Mouse (Mus musculus) Patski (cell line): Measurements from ENCODE around the gene Atf7. TPM values are rescaled to one million over a fixed set of nuclear protein-coding genes. Genes with fewer than 3 reads are reported as not detected.
A peak's percentile ranks its signal among the peaks of the same experiment; 100 is the strongest.

Experiments used
- ATAC-seq: fragments of 100-300 bp; one replicate; pipeline ENCODE4 v1.8.0; 2021
- CTCF ChIA-PET: fragments of 350-600 bp; sonication (Branson Sonifier 250); formaldehyde crosslinking; loops from one replicate; lab custom pipeline; 2022; ENCODE audit warnings: inconsistent platforms; lab: Charles Lee
- POLR2A ChIA-PET: fragments of 350-600 bp; sonication (Branson Sonifier 250); formaldehyde crosslinking; loops from one replicate; lab custom pipeline; 2022; ENCODE audit warnings: antibody characterized with exemption, inconsistent platforms; lab: Charles Lee
- DNase-seq: peaks from one replicate; pipeline ENCODE4 v3.0.0-alpha.2; 2011; ENCODE audit warnings: low read depth, low spot score
- H3K27me3 ChIP-seq: fragments of 371-371 bp; one replicate; pipeline ENCODE4 v1.5.1; 2021
- CTCF ChIP-seq: fragments of 100-300 bp; IDR thresholded peaks from one replicate; pipeline ENCODE4 v1.5.1; 2021
- in situ Hi-C: fragments of 300-500 bp; cut with MboI; formaldehyde crosslinking; loops from 3 replicates; pipeline ENCODE4 v1.11.1; 2018; ENCODE audit warnings: low pct_unique_long_range_greater_than_20kb, mixed read lengths
- polyA plus RNA-seq: library from polyadenylated mRNA; unstranded; gene quantifications from one replicate; pipeline ENCODE4 v1.2.3, GENCODE M21; 2021

Gene Atf7
- polyA plus RNA-seq, 1 experiment from 2014 or later, result 39.9 TPM

GRCm38 (mm10) chr15:102517976-102518858 is 107.0 kb downstream of the Atf7 start, which contains the start of gene Tarbp2:
Tarbp2 (plus strand) TSS chr15:102518192.
- TF ChIP-seq CTCF, result no peak
- in situ Hi-C loops, result no loop called here
- ChIA-PET POLR2A (interaction anchor here (0.5 to 2.1 kb wide), 9 partner anchors 8 to 239 kb away, joined by 3 to 6 read pairs (median 5); partner anchors contain the start of genes Mfsd5 and Prr13), CTCF (interaction anchor here (1.0 to 1.8 kb wide), 2 partner anchors 9 to 10 kb away, joined by 3 to 5 read pairs; no protein-coding TSS in a partner anchor)
- DNase-seq (peak; percentile 99), ATAC-seq (peak; percentile 95)
- no peaks in the 10 kb centered on the region for H3K27me3 ChIP-seq

- in situ Hi-C loops, result no loop called here
- ChIA-PET CTCF (interaction anchor here (1.0 to 1.8 kb wide), 3 partner anchors 7 to 10 kb away, joined by 3 to 5 read pairs (median 3); partner anchors contain the start of gene Npff), POLR2A (interaction anchor here (0.7 to 1.7 kb wide), 6 partner anchors 9 to 238 kb away, joined by 3 to 6 read pairs (median 5); partner anchors contain the start of genes Mfsd5 and Prr13)
- DNase-seq, result no peak
- no peaks in the 10 kb centered on the region for H3K27me3 ChIP-seq
- ATAC-seq, result no peak
- no peak for TF ChIP-seq CTCF
Observed at GRCm38 (mm10) chr15:102517631-102517975, 107.7 kb downstream of the Atf7 start.

GRCm38 (mm10) chr15:102516728-102517404 is 108.4 kb downstream of the Atf7 start, which contains the start of gene Map3k12:
Map3k12 (minus strand) TSS chr15:102517064.
- in situ Hi-C loops, result no loop called here
- DNase-seq (no peak), ATAC-seq (peak; percentile 3)
- CTCF ChIA-PET, result interaction anchor here (1.1 to 1.8 kb wide), 3 partner anchors 8 to 11 kb away, joined by 3 to 5 read pairs (median 3); partner anchors contain the start of gene Npff
- H3K27me3 ChIP-seq, result no peaks in the 10 kb centered on the region
- TF ChIP-seq CTCF, result no peak
- POLR2A ChIA-PET, result interaction anchor here (0.6 to 1.7 kb wide), 6 partner anchors 8 to 58 kb away, joined by 3 to 6 read pairs (median 5); partner anchors contain the start of gene Prr13

- in situ Hi-C loops, result no loop called here
- ATAC-seq, result no peak
- ChIA-PET CTCF (interaction anchor here (1.1 to 1.5 kb wide), 2 partner anchors 9 kb away, joined by 3 read pairs; partner anchors contain the start of gene Npff), POLR2A (interaction anchor here (0.6 to 1.7 kb wide), 2 partner anchors 21 to 24 kb away, joined by 5 read pairs; no protein-coding TSS in a partner anchor)
- no peak for DNase-seq
- no peaks in the 10 kb centered on the region for H3K27me3 ChIP-seq
- no peak for TF ChIP-seq CTCF
Observed at GRCm38 (mm10) chr15:102516293-102516692, 109.0 kb downstream of the Atf7 start.

GRCm38 (mm10) chr15:102515791-102516190 is 109.5 kb downstream of the Atf7 start:
- CTCF ChIA-PET, result no interaction called here

GRCm38 (mm10) chr15:102515261-102515660 is 110.0 kb downstream of the Atf7 start:
- TF ChIP-seq CTCF, result no peak
- H3K27me3 ChIP-seq, result no peaks in the 10 kb centered on the region
- DNase-seq (no peak), ATAC-seq (no peak)
- ChIA-PET CTCF (no interaction called here), POLR2A (no interaction called here)
- in situ Hi-C loops, result no loop called here

More at GRCm38 (mm10) chr15:102515791-102516190, 109.5 kb downstream of the Atf7 start:
- POLR2A ChIA-PET, result no interaction called here
- DNase-seq (no peak), ATAC-seq (no peak)
- no peak for TF ChIP-seq CTCF
- no peaks in the 10 kb centered on the region for H3K27me3 ChIP-seq
- in situ Hi-C loops, result no loop called here

GRCm38 (mm10) chr15:102513004-102513403 is 112.3 kb downstream of the Atf7 start:
- no peak for ATAC-seq
- no peak for DNase-seq
- no peak for TF ChIP-seq CTCF
- in situ Hi-C loops, result no loop called here
- H3K27me3 ChIP-seq, result no peaks in the 10 kb centered on the region
- POLR2A ChIA-PET, result no interaction called here
- CTCF ChIA-PET, result interaction anchor here (0.8 to 1.4 kb wide), 2 partner anchors 8 to 13 kb away, joined by 3 read pairs; no protein-coding TSS in a partner anchor

GRCm38 (mm10) chr15:102512471-102512870 is 112.8 kb downstream of the Atf7 start:
- DNase-seq, result no peak

GRCm38 (mm10) chr15:102512010-102512409 is 113.3 kb downstream of the Atf7 start:
- no peak for TF ChIP-seq CTCF
- in situ Hi-C loops, result no loop called here
- DNase-seq, result no peak
- H3K27me3 ChIP-seq, result no peaks in the 10 kb centered on the region
- CTCF ChIA-PET, result no interaction called here
- POLR2A ChIA-PET, result interaction anchor here (0.8 to 2.5 kb wide), 2 partner anchors 10 to 33 kb away, joined by 3 to 8 read pairs; no protein-coding TSS in a partner anchor
- no peak for ATAC-seq

More at GRCm38 (mm10) chr15:102512471-102512870, 112.8 kb downstream of the Atf7 start:
- in situ Hi-C loops, result no loop called here
- POLR2A ChIA-PET, result interaction anchor here (0.8 kb wide), 1 partner anchor 32 kb away, joined by 3 read pairs; no protein-coding TSS in a partner anchor
- ATAC-seq, result no peak
- no peak for TF ChIP-seq CTCF
- no peaks in the 10 kb centered on the region for H3K27me3 ChIP-seq
- CTCF ChIA-PET, result interaction anchor here (0.8 to 1.4 kb wide), 2 partner anchors 8 to 12 kb away, joined by 3 read pairs; no protein-coding TSS in a partner anchor
